Mouse (Mus musculus): ENCODE results near the gene Tsc2.

- TF ChIP-seq CTCF (IDR thresholded peaks at IDR 0.05; ENCODE audit: low read depth) = no peak
- TF ChIP-seq EP300 (optimal IDR thresholded peaks at IDR 0.05) = no peak
Observed at GRCm38 (mm10) chr17:24604557-24604956, 27.9 kb downstream of the Tsc2 start.
